Mouse (Mus musculus) cerebellum, adult 11 months (tissue): Measurements from ENCODE around the gene Osbpl10.

Experiments
- DNase-seq: peaks from one replicate; pipeline ENCODE4 v3.0.0; 2022

Gene Osbpl10

GRCm38 (mm10) chr9:115229676-115230075 lies 251.3 kb downstream of the Osbpl10 start:
- no peak for DNase-seq

GRCm38 (mm10) chr9:115230141-115230540 lies 251.8 kb downstream of the Osbpl10 start:
- no peak for DNase-seq

GRCm38 (mm10) chr9:115231476-115231875 lies 253.1 kb downstream of the Osbpl10 start:
- no peak for DNase-seq

GRCm38 (mm10) chr9:115233721-115234120 lies 255.4 kb downstream of the Osbpl10 start:
- no peak for DNase-seq

- no peak for DNase-seq
These were observed 256.2 kb downstream of the Osbpl10 start for GRCm38 (mm10) chr9:115234561-115234960.

GRCm38 (mm10) chr9:115236352-115236841 lies 258.0 kb downstream of the Osbpl10 start:
- no peak for DNase-seq

- no peak for DNase-seq
These were observed 259.6 kb downstream of the Osbpl10 start for GRCm38 (mm10) chr9:115237943-115238342.

- DNase-seq, result no peak
These were observed 261.5 kb downstream of the Osbpl10 start for GRCm38 (mm10) chr9:115239861-115240260.

GRCm38 (mm10) chr9:115243630-115244029 lies 265.3 kb downstream of the Osbpl10 start:
- DNase-seq, result no peak

- DNase-seq, result no peak
These were observed 266.7 kb downstream of the Osbpl10 start for GRCm38 (mm10) chr9:115245092-115245491.

GRCm38 (mm10) chr9:115249145-115249544 lies 270.8 kb downstream of the Osbpl10 start:
- no peak for DNase-seq

GRCm38 (mm10) chr9:115257733-115258286 lies 279.4 kb downstream of the Osbpl10 start:
- no peak for DNase-seq

- DNase-seq, result no peak
These were observed 281.5 kb downstream of the Osbpl10 start for GRCm38 (mm10) chr9:115259866-115260265.

GRCm38 (mm10) chr9:115260464-115260863 lies 282.1 kb downstream of the Osbpl10 start:
- DNase-seq, result no peak

GRCm38 (mm10) chr9:115261456-115261855 lies 283.1 kb downstream of the Osbpl10 start:
- no peak for DNase-seq

GRCm38 (mm10) chr9:115261896-115262295 lies 283.5 kb downstream of the Osbpl10 start:
- DNase-seq, result no peak

- no peak for DNase-seq
These were observed 293.2 kb downstream of the Osbpl10 start for GRCm38 (mm10) chr9:115271556-115271955.

GRCm38 (mm10) chr9:115272451-115272850 lies 294.1 kb downstream of the Osbpl10 start:
- peak; percentile 12 for DNase-seq

GRCm38 (mm10) chr9:115273095-115273649 lies 294.8 kb downstream of the Osbpl10 start:
- no peak for DNase-seq

GRCm38 (mm10) chr9:115274806-115275205 lies 296.4 kb downstream of the Osbpl10 start:
- DNase-seq, result no peak

- DNase-seq, result no peak
These were observed 300.3 kb downstream of the Osbpl10 start for GRCm38 (mm10) chr9:115278641-115279040.
